Mouse (Mus musculus): ENCODE data around the gene Larp6. TPM values are rescaled to one million over a fixed set of nuclear protein-coding genes. Genes with fewer than 3 reads are reported as not detected.
A peak's percentile ranks its signal among the peaks of the same experiment; 100 is the strongest.

The Larp6 gene
- 0.68 and 0.84 TPM in 2 replicates for polyA plus RNA-seq (2015; fragmentation: Nextera tagmentation; extraction: Ambion mirVana)

GRCm38 (mm10) chr9:60712771-60713541, at the start of gene Larp6:
Gene Larp6, plus strand, starts transcription at chr9:60712989.
- Histone ChIP-seq H3K4me2 (ENCODE audit: low read depth, low read length) (peak within 1 kb of the TSS; percentile 100), H3K9me3 (replicated peaks; ENCODE audit: control insufficient read depth, low read length) (no peaks in the 10 kb centered on the region), H3K27ac (ENCODE audit: low read length) (no peak within 1 kb of the TSS), H3K4me3 (ENCODE audit: low read length) (peak within 1 kb of the TSS; percentile 67), H3K27me3 (ENCODE audit: control insufficient read depth, insufficient read depth, low read length) (no peaks in the 10 kb centered on the region), H3K36me3 (ENCODE audit: control insufficient read depth, insufficient read depth) (no peaks in the 10 kb centered on the region), H3K4me1 (ENCODE audit: control insufficient read depth, insufficient read depth, low read length) (peaks cover 7% of the 10 kb centered on the region; the same call in 1 of the 2 replicates), H3K9ac (ENCODE audit: low read length) (peak within 1 kb of the TSS; percentile 82)
- 0 out of 2 replicates have a peak, but pooled peaks have one; percentile 34 for ATAC-seq (replicated peaks; ENCODE audit: extremely low read depth, insufficient read depth, low FRiP score)
- WGBS: 2% methylated on average over 66 of the region's 66 CpGs

GRCm38 (mm10) chr9:60664385-60664784, 48.4 kb upstream of the Larp6 start:
- Histone ChIP-seq H3K4me2 (ENCODE audit: low read depth, low read length) (no peak overlapping the region), H3K27ac (ENCODE audit: low read length) (no peak overlapping the region), H3K9me3 (replicated peaks; ENCODE audit: control insufficient read depth, low read length) (no peaks in the 10 kb centered on the region), H3K27me3 (ENCODE audit: control insufficient read depth, insufficient read depth, low read length) (no peaks in the 10 kb centered on the region), H3K4me3 (ENCODE audit: low read length) (no peak overlapping the region), H3K4me1 (ENCODE audit: control insufficient read depth, insufficient read depth, low read length) (no peaks in the 10 kb centered on the region), H3K36me3 (ENCODE audit: control insufficient read depth, insufficient read depth) (peaks cover 5% of the 10 kb centered on the region; the same call in 1 of the 2 replicates), H3K9ac (ENCODE audit: low read length) (no peak overlapping the region)
- ATAC-seq (replicated peaks; ENCODE audit: extremely low read depth, insufficient read depth, low FRiP score): no peak
- 89% methylated on average over 12 of the region's 12 CpGs for WGBS

GRCm38 (mm10) chr9:60664866-60665265, 47.9 kb upstream of the Larp6 start:
- no peak overlapping the region for H3K27ac ChIP-seq (ENCODE audit: low read length)
- H3K4me3 ChIP-seq (ENCODE audit: low read length): no peak overlapping the region
- H3K4me1 ChIP-seq (ENCODE audit: control insufficient read depth, insufficient read depth, low read length): no peaks in the 10 kb centered on the region
- no peaks in the 10 kb centered on the region for H3K27me3 ChIP-seq (ENCODE audit: control insufficient read depth, insufficient read depth, low read length)
- H3K36me3 ChIP-seq (ENCODE audit: control insufficient read depth, insufficient read depth): peaks cover 5% of the 10 kb centered on the region; the same call in 1 of the 2 replicates
- no peak overlapping the region for H3K9ac ChIP-seq (ENCODE audit: low read length)
- no peak overlapping the region for H3K4me2 ChIP-seq (ENCODE audit: low read depth, low read length)
- ATAC-seq (replicated peaks; ENCODE audit: extremely low read depth, insufficient read depth, low FRiP score): no peak
- 81% methylated on average over 5 of the region's 5 CpGs for WGBS
- no peaks in the 10 kb centered on the region for H3K9me3 ChIP-seq (replicated peaks; ENCODE audit: control insufficient read depth, low read length)

GRCm38 (mm10) chr9:60665535-60665934, 47.3 kb upstream of the Larp6 start:
- Histone ChIP-seq H3K36me3 (ENCODE audit: control insufficient read depth, insufficient read depth) (peaks cover 5% of the 10 kb centered on the region; the same call in 1 of the 2 replicates), H3K27ac (ENCODE audit: low read length) (no peak overlapping the region), H3K4me2 (ENCODE audit: low read depth, low read length) (no peak overlapping the region), H3K9me3 (replicated peaks; ENCODE audit: control insufficient read depth, low read length) (no peaks in the 10 kb centered on the region), H3K9ac (ENCODE audit: low read length) (no peak overlapping the region), H3K4me3 (ENCODE audit: low read length) (no peak overlapping the region), H3K4me1 (ENCODE audit: control insufficient read depth, insufficient read depth, low read length) (no peaks in the 10 kb centered on the region), H3K27me3 (ENCODE audit: control insufficient read depth, insufficient read depth, low read length) (no peaks in the 10 kb centered on the region)
- ATAC-seq (replicated peaks; ENCODE audit: extremely low read depth, insufficient read depth, low FRiP score): no peak
- WGBS: 95% methylated on average over 3 of the region's 3 CpGs

- Histone ChIP-seq H3K27me3 (ENCODE audit: control insufficient read depth, insufficient read depth, low read length) (no peaks in the 10 kb centered on the region), H3K36me3 (ENCODE audit: control insufficient read depth, insufficient read depth) (peaks cover 5% of the 10 kb centered on the region; the same call in 1 of the 2 replicates), H3K9ac (ENCODE audit: low read length) (no peak overlapping the region), H3K9me3 (replicated peaks; ENCODE audit: control insufficient read depth, low read length) (no peaks in the 10 kb centered on the region), H3K4me3 (ENCODE audit: low read length) (no peak overlapping the region), H3K4me2 (ENCODE audit: low read depth, low read length) (no peak overlapping the region), H3K4me1 (ENCODE audit: control insufficient read depth, insufficient read depth, low read length) (no peaks in the 10 kb centered on the region), H3K27ac (ENCODE audit: low read length) (no peak overlapping the region)
- 81% methylated on average over 6 of the region's 6 CpGs for WGBS
- ATAC-seq (replicated peaks; ENCODE audit: extremely low read depth, insufficient read depth, low FRiP score): no peak
Observed at GRCm38 (mm10) chr9:60668886-60669285, 43.9 kb upstream of the Larp6 start.

- Histone ChIP-seq H3K4me3 (ENCODE audit: low read length) (no peak overlapping the region), H3K27me3 (ENCODE audit: control insufficient read depth, insufficient read depth, low read length) (no peaks in the 10 kb centered on the region), H3K27ac (ENCODE audit: low read length) (no peak overlapping the region), H3K9me3 (replicated peaks; ENCODE audit: control insufficient read depth, low read length) (no peaks in the 10 kb centered on the region), H3K9ac (ENCODE audit: low read length) (no peak overlapping the region), H3K36me3 (ENCODE audit: control insufficient read depth, insufficient read depth) (peaks cover 5% of the 10 kb centered on the region), H3K4me2 (ENCODE audit: low read depth, low read length) (no peak overlapping the region), H3K4me1 (ENCODE audit: control insufficient read depth, insufficient read depth, low read length) (no peaks in the 10 kb centered on the region)
- 96% methylated on average over 6 of the region's 6 CpGs for WGBS
- no peak for ATAC-seq (replicated peaks; ENCODE audit: extremely low read depth, insufficient read depth, low FRiP score)
Observed at GRCm38 (mm10) chr9:60672568-60672967, 40.2 kb upstream of the Larp6 start.

- H3K4me1 ChIP-seq (ENCODE audit: control insufficient read depth, insufficient read depth, low read length): no peaks in the 10 kb centered on the region
- H3K4me3 ChIP-seq (ENCODE audit: low read length): no peak overlapping the region
- peaks cover 5% of the 10 kb centered on the region for H3K36me3 ChIP-seq (ENCODE audit: control insufficient read depth, insufficient read depth)
- no peaks in the 10 kb centered on the region for H3K27me3 ChIP-seq (ENCODE audit: control insufficient read depth, insufficient read depth, low read length)
- ATAC-seq (replicated peaks; ENCODE audit: extremely low read depth, insufficient read depth, low FRiP score): no peak
- no peak overlapping the region for H3K9ac ChIP-seq (ENCODE audit: low read length)
- no peak overlapping the region for H3K4me2 ChIP-seq (ENCODE audit: low read depth, low read length)
- H3K27ac ChIP-seq (ENCODE audit: low read length): no peak overlapping the region
- no peaks in the 10 kb centered on the region for H3K9me3 ChIP-seq (replicated peaks; ENCODE audit: control insufficient read depth, low read length)
Observed at GRCm38 (mm10) chr9:60674780-60675179, 38.0 kb upstream of the Larp6 start.

- 95% methylated on average over 4 of the region's 4 CpGs for WGBS
- Histone ChIP-seq H3K9ac (ENCODE audit: low read length) (no peak overlapping the region), H3K4me3 (ENCODE audit: low read length) (no peak overlapping the region), H3K27ac (ENCODE audit: low read length) (no peak overlapping the region), H3K4me2 (ENCODE audit: low read depth, low read length) (no peak overlapping the region), H3K36me3 (ENCODE audit: control insufficient read depth, insufficient read depth) (peaks cover 5% of the 10 kb centered on the region), H3K9me3 (replicated peaks; ENCODE audit: control insufficient read depth, low read length) (no peaks in the 10 kb centered on the region), H3K4me1 (ENCODE audit: control insufficient read depth, insufficient read depth, low read length) (no peaks in the 10 kb centered on the region), H3K27me3 (ENCODE audit: control insufficient read depth, insufficient read depth, low read length) (no peaks in the 10 kb centered on the region)
- ATAC-seq (replicated peaks; ENCODE audit: extremely low read depth, insufficient read depth, low FRiP score): no peak
Observed at GRCm38 (mm10) chr9:60676429-60676828, 36.4 kb upstream of the Larp6 start.

- Histone ChIP-seq H3K27ac (ENCODE audit: low read length) (no peak overlapping the region), H3K9ac (ENCODE audit: low read length) (no peak overlapping the region), H3K4me2 (ENCODE audit: low read depth, low read length) (no peak overlapping the region), H3K9me3 (replicated peaks; ENCODE audit: control insufficient read depth, low read length) (no peaks in the 10 kb centered on the region), H3K27me3 (ENCODE audit: control insufficient read depth, insufficient read depth, low read length) (no peaks in the 10 kb centered on the region), H3K4me1 (ENCODE audit: control insufficient read depth, insufficient read depth, low read length) (no peaks in the 10 kb centered on the region), H3K4me3 (ENCODE audit: low read length) (no peak overlapping the region), H3K36me3 (ENCODE audit: control insufficient read depth, insufficient read depth) (peaks cover 5% of the 10 kb centered on the region)
- ATAC-seq (replicated peaks; ENCODE audit: extremely low read depth, insufficient read depth, low FRiP score): no peak
- 55% methylated on average over 5 of the region's 5 CpGs for WGBS
Observed at GRCm38 (mm10) chr9:60678913-60679312, 33.9 kb upstream of the Larp6 start.
